ENCODE assay signal across 9 mouse cellular contexts in the genomic region with DNA sequence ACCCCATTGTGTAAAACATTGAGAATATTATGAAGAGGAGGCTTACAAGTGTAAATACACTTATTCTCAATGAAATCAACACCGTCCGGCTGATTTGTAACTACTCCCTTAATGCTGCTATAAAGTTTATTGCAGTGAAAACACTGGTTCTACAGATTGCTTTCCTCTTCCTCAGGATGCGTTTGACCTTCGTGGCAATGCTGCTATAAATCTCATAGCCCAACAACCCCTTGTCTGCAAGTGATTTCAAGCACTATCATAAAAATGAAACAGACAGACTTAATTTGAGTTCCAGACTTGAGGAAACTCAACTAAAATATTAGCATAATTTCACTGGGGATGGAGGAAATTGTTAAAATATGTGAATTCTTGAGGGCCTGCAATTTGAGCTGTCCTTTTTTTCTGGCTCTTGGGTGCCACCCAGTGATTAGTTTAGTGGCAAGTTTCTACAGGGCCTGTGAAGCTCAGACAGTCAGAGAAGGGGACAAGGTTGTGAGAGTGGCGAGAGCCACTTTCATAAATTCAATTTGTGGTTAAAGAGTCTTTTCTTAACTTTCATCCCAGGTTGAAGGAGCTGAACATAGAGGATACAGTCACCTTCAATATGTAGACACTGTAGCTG.
DNase-seq lines count a peak whose midpoint lies in the region; ATAC-seq and TF ChIP-seq lines count a peak whose summit lies in the region.
"Had no signal": no experiment of that assay in that cellular context is flagged by ENCODE, and none has a peak within 500 bp of the region (broad histone marks: within the 10 kb centered on the region; RNA-seq: fewer than 3 reads in every experiment).

No protein-coding gene starts in this region.

- peak; percentile 59 for TF ChIP-seq CTCF in stomach, postnatal 0 days (IDR thresholded peaks at IDR 0.05; ENCODE audit: low read depth)

- no peak overlapping the region for H3K9ac ChIP-seq in stomach, postnatal 0 days (ENCODE audit: low read length)
- H3K9ac ChIP-seq: liver, embryonic 14.5 days had no signal

- H3K27me3 ChIP-seq in embryonic facial prominence, embryonic 10.5 days (replicated peaks; ENCODE audit: low read depth, poor library complexity, severe bottlenecking): no peaks in the 10 kb centered on the region
- H3K27me3 ChIP-seq in stomach, postnatal 0 days (ENCODE audit: control insufficient read depth, insufficient read depth, low read length): no peaks in the 10 kb centered on the region

- H3K4me3 ChIP-seq in embryonic facial prominence, embryonic 10.5 days: no peak overlapping the region
- H3K4me3 ChIP-seq in stomach, postnatal 0 days (ENCODE audit: low read depth, low read length): no peak overlapping the region

- no peak overlapping the region; the same call in 1 of the 2 replicates for H3K27ac ChIP-seq in embryonic facial prominence, embryonic 10.5 days (replicated peaks)
- no peak overlapping the region for H3K27ac ChIP-seq in stomach, postnatal 0 days (replicated peaks)
- H3K27ac ChIP-seq: liver, embryonic 14.5 days had no signal

- no peak for ATAC-seq in stomach, postnatal 0 days (ENCODE audit: low FRiP score, low TSS enrichment)

- no peak overlapping the region for H3K4me2 ChIP-seq in stomach, postnatal 0 days (replicated peaks; ENCODE audit: low read depth)

- no peaks in the 10 kb centered on the region for H3K9me3 ChIP-seq in embryonic facial prominence, embryonic 10.5 days
- H3K9me3 ChIP-seq in stomach, postnatal 0 days (ENCODE audit: control insufficient read depth, low read length): no peaks in the 10 kb centered on the region

- peaks cover 16% of the 10 kb centered on the region for H3K4me1 ChIP-seq in embryonic facial prominence, embryonic 10.5 days
- H3K4me1 ChIP-seq in stomach, postnatal 0 days (replicated peaks; ENCODE audit: control insufficient read depth, insufficient read depth): no peaks in the 10 kb centered on the region

- TF ChIP-seq EP300 in stomach, postnatal 0 days (optimal IDR thresholded peaks at IDR 0.05): no peak

- DNase-seq in kidney, adult 9 months: peak; percentile 7
- DNase-seq in kidney, adult 18-20 months: no peak
- DNase-seq in NIH3T3 (ENCODE audit: low read depth): peak; percentile 69
- DNase-seq in embryonic facial prominence, embryonic 10.5 days (ENCODE audit: low spot score): peak; percentile 41
- DNase-seq in layer of hippocampus, adult 9-11 months: peak; percentile 5
- DNase-seq in stomach, postnatal 0 days (ENCODE audit: low spot score): no peak
- no peak for DNase-seq in thymus, postnatal 4 days
- DNase-seq in thymus, postnatal 36 days: no peak

- H3K36me3 ChIP-seq in embryonic facial prominence, embryonic 10.5 days (replicated peaks): no peaks in the 10 kb centered on the region
- no peaks in the 10 kb centered on the region for H3K36me3 ChIP-seq in stomach, postnatal 0 days (ENCODE audit: control insufficient read depth, insufficient read depth, low read length)

- WGBS in embryonic facial prominence, embryonic 10.5 days: 51% methylated on average over 5 of the region's 5 CpGs
- WGBS in stomach, postnatal 0 days: 57% methylated on average over 5 of the region's 5 CpGs

Comparison
In these comparisons a context has a peak if more than half of its experiments do, and no peak if none do; other contexts are left out.
1. DNase-seq: peak in kidney, adult 9 months (single experiment), NIH3T3 (single experiment), embryonic facial prominence, embryonic 10.5 days (single experiment) and layer of hippocampus, adult 9-11 months (single experiment); none in kidney, adult 18-20 months (single experiment), stomach, postnatal 0 days (single experiment), thymus, postnatal 4 days (single experiment) and thymus, postnatal 36 days (0 of 2).